Mouse (Mus musculus) hematopoietic stem cell, adult 5-6 weeks (primary cell): ENCODE results near the gene Tra2a. TPM values are rescaled to one million over a fixed set of nuclear protein-coding genes. Genes with fewer than 3 reads are reported as not detected.
"Not testable (repeated sequence)": the region's sequence is repeated elsewhere in the genome, so short reads cannot be mapped to it uniquely, and the experiment has no call there.

ENCODE experiments used
- ATAC-seq, 2 experiments: fragments of 125-278 bp in 1 of 2; replicated peaks in 1 of 2; 2 replicates each; pipeline ENCODE4 v1.8.0; 2016 to 2017; ENCODE audit warnings: inconsistent platforms in 2 of 2, mild to moderate bottlenecking in 2 of 2, moderate number of reproducible peaks in 2 of 2, low read depth in 1 of 2, moderate TSS enrichment in 1 of 2; ENCODE audit not compliant: low FRiP score in 2 of 2, poor library complexity in 2 of 2, severe bottlenecking in 2 of 2, insufficient read depth in 1 of 2, low TSS enrichment in 1 of 2
- total RNA-seq: library from RNA; stranded (forward); fragments of 172-1452, 232-1000 nt; gene quantifications from 2 replicates; pipeline ENCODE4 v1.2.3, GENCODE M21; 2017

The Tra2a gene
- total RNA-seq, result 204 and 234 TPM in 2 replicates

GRCm38 (mm10) chr6:49263847-49264243 lies at the start of gene Tra2a:
Tra2a (minus strand) TSS chr6:49264033.
- peak; percentile 91 to 98 for ATAC-seq

DNA sequence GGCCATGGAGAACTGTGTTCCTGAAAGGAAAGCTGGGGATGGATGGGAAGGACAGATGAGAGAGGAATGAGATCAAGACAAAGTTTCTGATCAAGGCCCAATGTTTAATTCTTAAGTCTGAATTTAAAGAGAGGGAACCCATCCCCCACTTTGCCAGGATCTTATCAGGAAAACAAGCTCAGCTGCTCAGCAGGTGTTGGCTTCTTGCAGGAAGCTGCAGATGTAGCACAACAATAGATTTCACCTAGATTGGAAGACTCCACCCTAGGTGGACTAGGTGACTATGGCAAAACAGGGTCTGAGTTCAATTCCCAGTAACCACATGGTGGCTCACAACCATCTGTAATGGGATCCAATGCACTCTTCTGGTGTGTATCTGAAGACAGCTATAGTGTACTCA lies 34.5 kb upstream of the Tra2a start:
- ATAC-seq, result no peak

DNA sequence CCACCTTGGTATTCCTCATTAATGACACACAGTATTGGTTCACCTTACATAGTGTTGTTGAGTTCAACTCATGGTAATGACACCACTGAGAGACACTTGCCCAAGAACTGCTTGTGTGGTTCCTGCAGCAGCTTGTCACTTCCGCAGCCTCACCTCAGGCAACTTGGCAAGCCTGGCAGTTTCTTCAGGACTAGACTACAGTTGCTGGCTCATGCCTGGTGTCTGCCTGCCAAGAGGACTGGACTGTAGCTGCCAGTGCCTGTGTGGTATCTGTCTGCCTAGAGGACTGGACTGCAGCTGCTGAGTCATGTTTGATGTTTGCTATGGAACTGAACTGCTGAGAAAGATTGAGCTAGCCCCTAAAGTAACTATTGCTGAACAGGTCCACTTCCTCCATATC lies 18.3 kb upstream of the Tra2a start:
- peak; percentile 46 to 64 for ATAC-seq

GRCm38 (mm10) chr6:49280942-49281341 lies 17.1 kb upstream of the Tra2a start:
- ATAC-seq, result no peak

GRCm38 (mm10) chr6:49275296-49275695 lies 11.5 kb upstream of the Tra2a start:
- ATAC-seq, result no peak

GRCm38 (mm10) chr6:49274416-49275091 lies 10.7 kb upstream of the Tra2a start:
- ATAC-seq, result no peak

DNA sequence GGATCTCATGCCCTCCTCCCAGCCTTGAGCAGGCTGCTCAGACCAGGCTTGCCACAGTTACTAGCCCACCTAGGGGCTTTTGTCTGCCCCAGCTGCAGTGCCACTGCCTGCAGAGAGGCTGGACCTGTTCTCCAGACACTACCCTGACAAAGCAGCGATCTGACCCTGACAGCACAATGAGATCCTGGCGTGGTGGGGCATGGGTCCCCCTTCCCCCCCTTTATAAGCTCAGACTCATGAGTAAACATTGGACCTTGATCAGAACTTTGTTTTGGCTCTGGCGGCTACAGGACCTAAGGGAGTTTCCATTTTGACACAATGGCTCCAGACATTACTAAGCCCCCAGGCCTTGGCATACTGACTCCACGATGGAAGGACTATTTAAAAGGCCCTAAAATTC lies 10.1 kb upstream of the Tra2a start:
- ATAC-seq, result no peak

DNA sequence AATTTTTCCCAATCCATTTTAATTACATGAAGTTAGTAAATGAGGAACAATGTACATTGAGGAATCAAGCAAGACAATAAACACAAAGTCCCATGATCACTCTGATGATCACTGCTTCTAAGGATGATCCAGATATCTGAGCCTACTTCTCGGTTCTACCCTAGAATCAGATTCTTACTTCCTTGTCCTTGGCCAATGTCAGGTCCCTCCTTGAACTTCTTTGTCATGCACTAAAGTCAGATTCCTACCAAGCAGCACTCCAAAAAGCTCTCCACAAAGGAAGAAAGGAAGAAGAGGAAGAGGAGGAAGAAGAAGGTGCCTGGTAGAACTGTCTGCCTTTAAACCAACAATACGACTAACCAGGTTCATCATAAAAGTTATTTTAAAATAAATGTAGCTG lies 9.0 kb upstream of the Tra2a start:
- ATAC-seq, result no peak

- no peak for ATAC-seq
These were observed 8.0 kb upstream of the Tra2a start for GRCm38 (mm10) chr6:49271815-49272214.

DNA sequence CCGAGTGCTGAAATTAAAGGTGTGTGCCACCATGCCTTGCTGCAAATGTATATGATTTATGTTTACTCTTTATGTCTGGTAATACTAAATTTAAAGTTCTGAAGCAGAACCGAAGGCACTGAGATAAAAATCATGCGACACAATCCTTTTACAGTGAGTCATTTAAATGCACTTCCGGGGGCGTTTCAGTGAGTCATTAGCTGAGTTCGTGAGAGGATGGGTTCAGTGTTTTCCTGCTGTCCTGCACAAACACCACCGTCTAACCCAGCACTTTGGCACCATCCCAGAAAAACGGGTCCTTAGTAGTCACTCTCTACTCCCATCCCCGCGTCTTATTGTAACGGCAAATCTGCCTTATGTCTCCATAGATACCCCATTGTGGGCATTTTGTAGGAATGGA lies 6.1 kb upstream of the Tra2a start:
- ATAC-seq, result no peak

GRCm38 (mm10) chr6:49269200-49269599 lies 5.4 kb upstream of the Tra2a start:
- peak; percentile 73 to 89 for ATAC-seq

DNA sequence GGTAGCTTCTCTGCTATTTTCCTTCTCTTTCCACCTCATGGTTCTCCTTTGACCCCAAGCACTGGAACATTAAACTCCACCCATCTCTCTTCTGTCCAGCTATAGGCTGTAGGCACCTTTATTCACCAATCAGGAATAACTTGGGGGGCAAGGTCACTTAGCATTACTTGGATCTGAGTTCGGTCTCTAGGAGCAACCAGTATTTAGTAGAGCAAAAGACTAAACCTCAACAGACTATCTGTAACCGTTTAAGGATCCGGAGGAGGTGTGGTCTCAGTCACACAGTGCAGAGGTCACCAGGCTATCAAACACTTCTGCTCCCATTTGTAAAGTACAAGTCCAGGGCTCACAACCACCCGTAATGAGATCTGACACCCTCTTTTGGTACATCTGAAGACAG lies 3.9 kb upstream of the Tra2a start:
- ATAC-seq, result no peak

GRCm38 (mm10) chr6:49265207-49265606 lies 1.4 kb upstream of the Tra2a start:
- not testable (repeated sequence) for ATAC-seq

DNA sequence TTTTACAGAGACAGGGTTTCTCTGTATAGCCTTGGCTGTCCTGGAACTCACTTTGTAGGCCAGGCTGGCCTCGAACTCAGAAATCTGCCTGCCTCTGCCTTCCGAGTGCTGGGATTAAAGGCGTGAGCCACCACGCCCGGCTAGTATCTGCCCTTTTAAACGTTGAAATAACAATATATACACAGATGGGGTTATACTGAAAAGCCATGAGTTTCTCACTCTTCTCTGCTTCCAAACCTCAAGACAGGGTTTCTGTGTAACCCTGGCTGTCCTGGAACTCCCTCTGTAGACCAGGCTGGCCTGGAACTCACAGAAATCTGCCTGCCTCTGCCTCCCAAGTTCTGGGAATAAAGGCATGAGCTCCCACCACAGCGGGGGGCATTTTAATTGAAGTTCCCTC lies 613 bp upstream of the Tra2a start:
- ATAC-seq, result not testable (repeated sequence)

GRCm38 (mm10) chr6:49263081-49263846 lies 569 bp downstream of the Tra2a start:
- ATAC-seq, result peak; percentile 27 to 55; a peak in 3 of 4 replicates

GRCm38 (mm10) chr6:49262421-49262820 lies 1.4 kb downstream of the Tra2a start:
- no peak for ATAC-seq

DNA sequence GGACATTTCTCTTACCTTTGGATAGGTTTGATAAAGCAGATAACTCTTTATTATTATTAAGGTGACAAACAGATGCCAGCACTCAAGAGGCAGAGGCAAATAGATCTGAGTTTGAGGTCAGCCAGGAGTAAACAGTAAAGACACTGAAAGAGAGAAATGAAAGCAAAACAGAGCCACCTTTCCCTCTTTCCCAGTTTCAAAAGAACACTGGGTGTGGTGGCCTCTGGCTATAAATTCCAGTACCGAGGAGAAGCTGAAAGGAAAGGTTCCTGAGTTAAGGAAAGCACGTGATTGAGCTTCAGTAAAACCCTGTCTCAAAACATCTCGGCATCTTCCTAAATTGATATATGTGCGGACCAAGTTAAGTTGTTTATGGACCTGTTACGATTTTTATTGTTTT lies 4.1 kb downstream of the Tra2a start:
- no peak for ATAC-seq

- ATAC-seq, result no peak
These were observed 6.0 kb downstream of the Tra2a start for GRCm38 (mm10) chr6:49257880-49258279.

GRCm38 (mm10) chr6:49252207-49252606 lies 11.6 kb downstream of the Tra2a start:
- no peak for ATAC-seq
